Mouse (Mus musculus): ENCODE results near the gene Usp12. TPM values are rescaled to one million over a fixed set of nuclear protein-coding genes. Genes with fewer than 3 reads are reported as not detected.

Gene Usp12
- total RNA-seq (2014; fragmentation: Nextera tagmentation) (24.1 and 28.8 TPM in 2 replicates), total RNA-seq (2017) (24.0 and 27.7 TPM in 2 replicates), polyA plus RNA-seq (2012) (6.7 and 9.1 TPM in 2 replicates)

- ATAC-seq (ENCODE audit: extremely low read depth, insufficient number of reproducible peaks, low FRiP score, poor library complexity, severe bottlenecking): peak; percentile 88
- no peak for TF ChIP-seq GATA1 (IDR thresholded peaks at IDR 0.05; ENCODE audit: borderline replicate concordance, low read length)
- no peak for TF ChIP-seq POLR2AphosphoS5 (IDR thresholded peaks at IDR 0.05; ENCODE audit: insufficient replicate concordance, low read depth, low read length)
- TF ChIP-seq CTCF (IDR thresholded peaks at IDR 0.05; ENCODE audit: low read depth, low read length): no peak
- no peak for TF ChIP-seq GATA2 (IDR thresholded peaks at IDR 0.05; ENCODE audit: borderline replicate concordance, low read depth, low read length)
- no peak for TF ChIP-seq TAL1 (conservative IDR thresholded peaks at IDR 0.05; ENCODE audit: low read depth, low read length)
- Histone ChIP-seq H3K27me3 (ENCODE audit: insufficient read depth, low read length) (peaks cover 5% of the 10 kb centered on the region), H3K36me3 (replicated peaks) (peaks cover 17% of the 10 kb centered on the region), H3K4me1 (ENCODE audit: insufficient read depth, low read depth, low read length) (peaks cover 52% of the 10 kb centered on the region), H3K4me3 (ENCODE audit: low read depth, low read length) (peak within 1 kb of the TSS; percentile 84), H3K9me3 (replicated peaks) (no peaks in the 10 kb centered on the region)
- DNase-seq (ENCODE audit: low spot score): peak; percentile 96
These were observed at the start of gene Usp12 for GRCm38 (mm10) chr5:146794853-146795252. TSS of gene Usp12 (minus strand) at chr5:146795006.

DNA sequence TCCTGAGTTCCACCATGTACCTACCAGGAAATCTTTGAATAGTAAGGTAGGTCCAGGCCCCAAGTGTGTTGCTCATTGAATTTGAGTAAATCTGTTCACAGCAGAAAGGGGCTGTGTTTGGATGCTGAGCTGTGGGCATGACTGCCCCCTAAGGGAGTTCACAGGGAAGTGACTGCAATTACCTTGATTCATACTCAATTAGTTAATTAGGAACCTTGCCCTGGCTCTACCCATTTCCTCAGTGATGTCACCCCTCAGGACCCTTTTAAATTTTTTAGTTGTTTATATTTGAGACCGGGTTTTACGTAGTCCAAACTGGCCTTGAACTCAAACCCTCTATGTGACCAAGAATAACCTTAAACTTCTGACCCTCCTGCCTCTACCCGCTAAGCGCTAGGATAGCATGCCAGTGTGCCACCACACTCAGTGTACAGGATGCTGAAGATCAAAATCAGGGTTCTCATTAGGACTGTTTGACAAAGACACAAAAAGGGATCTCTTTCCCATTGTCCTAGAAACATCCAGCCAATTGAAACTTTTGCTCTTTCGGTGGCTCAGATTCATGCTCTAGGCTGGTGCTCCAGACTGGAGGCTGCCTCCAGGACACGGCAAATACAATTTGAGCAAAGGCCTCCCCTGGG, 49.6 kb upstream of the Usp12 start:
- Histone ChIP-seq H3K4me3 (ENCODE audit: low read depth, low read length) (peak overlapping the region; percentile 93), H3K9me3 (replicated peaks) (no peaks in the 10 kb centered on the region), H3K36me3 (replicated peaks) (peaks cover 26% of the 10 kb centered on the region), H3K4me1 (ENCODE audit: insufficient read depth, low read depth, low read length) (peaks cover 47% of the 10 kb centered on the region), H3K27me3 (ENCODE audit: insufficient read depth, low read length) (peaks cover 3% of the 10 kb centered on the region; the same call in 1 of the 2 replicates)
- no peak for TF ChIP-seq TAL1 (conservative IDR thresholded peaks at IDR 0.05; ENCODE audit: low read depth, low read length)
- no peak for TF ChIP-seq CTCF (IDR thresholded peaks at IDR 0.05; ENCODE audit: low read depth, low read length)
- no peak for TF ChIP-seq POLR2AphosphoS5 (IDR thresholded peaks at IDR 0.05; ENCODE audit: insufficient replicate concordance, low read depth, low read length)
- no peak for TF ChIP-seq GATA1 (IDR thresholded peaks at IDR 0.05; ENCODE audit: borderline replicate concordance, low read length)
- ATAC-seq (ENCODE audit: extremely low read depth, insufficient number of reproducible peaks, low FRiP score, poor library complexity, severe bottlenecking): no peak
- DNase-seq (ENCODE audit: low spot score): no peak

DNA sequence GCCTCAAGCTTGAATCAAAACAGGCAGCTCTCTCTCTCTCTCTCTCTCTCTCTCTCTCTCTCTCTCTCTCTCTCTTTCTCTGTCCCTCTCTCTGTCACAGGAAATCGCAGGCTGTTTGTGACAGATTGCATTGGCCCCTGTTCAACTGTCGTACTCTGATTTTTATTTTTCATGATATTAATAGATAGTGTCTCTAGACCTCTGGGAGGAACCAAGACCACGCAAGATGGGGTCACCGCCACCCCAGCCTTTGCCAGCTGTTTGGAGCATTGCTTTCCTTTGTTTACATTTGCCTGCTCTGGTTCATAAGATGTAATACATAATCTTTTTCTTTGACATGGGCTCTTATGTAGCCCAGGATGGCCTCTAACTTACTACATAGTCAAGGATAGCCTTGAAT, 47.2 kb upstream of the Usp12 start:
- H3K36me3 ChIP-seq (replicated peaks): peaks cover 41% of the 10 kb centered on the region
- peaks cover 3% of the 10 kb centered on the region; the same call in 1 of the 2 replicates for H3K27me3 ChIP-seq (ENCODE audit: insufficient read depth, low read length)
- H3K9me3 ChIP-seq (replicated peaks): no peaks in the 10 kb centered on the region
- DNase-seq (ENCODE audit: low spot score) (no peak), ATAC-seq (ENCODE audit: extremely low read depth, insufficient number of reproducible peaks, low FRiP score, poor library complexity, severe bottlenecking) (no peak)
- no peak overlapping the region for H3K4me3 ChIP-seq (ENCODE audit: low read depth, low read length)
- peaks cover 53% of the 10 kb centered on the region for H3K4me1 ChIP-seq (ENCODE audit: insufficient read depth, low read depth, low read length)
- TF ChIP-seq TAL1 (conservative IDR thresholded peaks at IDR 0.05; ENCODE audit: low read depth, low read length) (no peak), CTCF (IDR thresholded peaks at IDR 0.05; ENCODE audit: low read depth, low read length) (no peak), GATA1 (IDR thresholded peaks at IDR 0.05; ENCODE audit: borderline replicate concordance, low read length) (no peak)

DNA sequence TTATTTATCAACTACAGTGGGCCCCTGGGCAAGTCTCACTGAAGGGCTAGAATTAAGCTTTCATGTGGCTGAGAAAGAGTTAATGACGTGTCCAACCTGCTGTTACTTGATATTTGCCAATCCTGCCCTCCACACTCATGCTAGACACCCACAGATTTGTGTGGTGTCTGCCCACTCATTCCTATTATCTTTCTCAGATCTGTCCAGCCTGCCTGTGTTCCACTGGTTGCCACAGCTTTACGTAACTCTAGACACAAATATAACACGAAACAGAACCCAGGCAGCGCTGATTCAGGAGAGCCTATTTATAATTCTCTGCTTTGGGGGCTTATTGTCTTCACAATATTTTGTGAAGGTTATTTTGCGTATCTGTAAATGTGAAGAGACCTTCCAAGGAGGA, 46.5 kb upstream of the Usp12 start:
- ATAC-seq (ENCODE audit: extremely low read depth, insufficient number of reproducible peaks, low FRiP score, poor library complexity, severe bottlenecking) (no peak), DNase-seq (ENCODE audit: low spot score) (no peak)
- TF ChIP-seq POLR2AphosphoS5 (IDR thresholded peaks at IDR 0.05; ENCODE audit: insufficient replicate concordance, low read depth, low read length): no peak
- TF ChIP-seq GATA2 (IDR thresholded peaks at IDR 0.05; ENCODE audit: borderline replicate concordance, low read depth, low read length): no peak
- TF ChIP-seq TAL1 (conservative IDR thresholded peaks at IDR 0.05; ENCODE audit: low read depth, low read length): no peak
- TF ChIP-seq GATA1 (IDR thresholded peaks at IDR 0.05; ENCODE audit: borderline replicate concordance, low read length): no peak
- TF ChIP-seq CTCF (IDR thresholded peaks at IDR 0.05; ENCODE audit: low read depth, low read length): no peak
- Histone ChIP-seq H3K4me3 (ENCODE audit: low read depth, low read length) (no peak overlapping the region), H3K36me3 (replicated peaks) (peaks cover 43% of the 10 kb centered on the region), H3K27me3 (ENCODE audit: insufficient read depth, low read length) (peaks cover 3% of the 10 kb centered on the region; the same call in 1 of the 2 replicates), H3K4me1 (ENCODE audit: insufficient read depth, low read depth, low read length) (peaks cover 54% of the 10 kb centered on the region), H3K9me3 (replicated peaks) (no peaks in the 10 kb centered on the region)

DNA sequence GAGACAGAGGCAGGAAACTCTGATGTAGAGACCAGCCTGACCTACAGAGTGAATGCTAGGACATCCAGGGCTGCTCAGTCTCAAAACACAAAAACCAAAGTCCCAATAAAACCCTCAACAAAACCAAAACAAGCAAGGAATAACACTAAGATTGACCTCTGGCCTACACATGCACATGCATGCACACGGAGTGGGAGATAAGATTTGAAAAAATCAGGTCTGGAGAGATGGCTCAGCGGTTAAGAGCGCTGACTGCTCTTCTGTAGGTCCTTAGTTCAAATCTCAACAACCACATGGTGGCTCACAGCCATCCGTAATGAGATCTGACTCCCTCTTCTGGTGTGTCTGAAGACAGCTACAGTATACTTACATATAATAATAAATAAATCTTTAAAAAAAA, 45.6 kb upstream of the Usp12 start:
- no peak for TF ChIP-seq GATA1 (IDR thresholded peaks at IDR 0.05; ENCODE audit: borderline replicate concordance, low read length)
- TF ChIP-seq CTCF (IDR thresholded peaks at IDR 0.05; ENCODE audit: low read depth, low read length): no peak
- no peak for TF ChIP-seq POLR2AphosphoS5 (IDR thresholded peaks at IDR 0.05; ENCODE audit: insufficient replicate concordance, low read depth, low read length)
- Histone ChIP-seq H3K4me1 (ENCODE audit: insufficient read depth, low read depth, low read length) (peaks cover 54% of the 10 kb centered on the region), H3K9me3 (replicated peaks) (no peaks in the 10 kb centered on the region), H3K27me3 (ENCODE audit: insufficient read depth, low read length) (peaks cover 3% of the 10 kb centered on the region; the same call in 1 of the 2 replicates), H3K36me3 (replicated peaks) (peaks cover 49% of the 10 kb centered on the region), H3K4me3 (ENCODE audit: low read depth, low read length) (no peak overlapping the region)
- ATAC-seq (ENCODE audit: extremely low read depth, insufficient number of reproducible peaks, low FRiP score, poor library complexity, severe bottlenecking) (no peak), DNase-seq (ENCODE audit: low spot score) (no peak)

GRCm38 (mm10) chr5:146839760-146840159, 45.0 kb upstream of the Usp12 start:
- no peak overlapping the region for H3K4me3 ChIP-seq (ENCODE audit: low read depth, low read length)
- ATAC-seq (ENCODE audit: extremely low read depth, insufficient number of reproducible peaks, low FRiP score, poor library complexity, severe bottlenecking) (no peak), DNase-seq (ENCODE audit: low spot score) (no peak)
- H3K27me3 ChIP-seq (ENCODE audit: insufficient read depth, low read length): no peaks in the 10 kb centered on the region
- H3K36me3 ChIP-seq (replicated peaks): peaks cover 56% of the 10 kb centered on the region
- no peaks in the 10 kb centered on the region for H3K9me3 ChIP-seq (replicated peaks)
- H3K4me1 ChIP-seq (ENCODE audit: insufficient read depth, low read depth, low read length): peaks cover 54% of the 10 kb centered on the region
- TF ChIP-seq GATA1 (IDR thresholded peaks at IDR 0.05; ENCODE audit: borderline replicate concordance, low read length): no peak
- TF ChIP-seq GATA2 (IDR thresholded peaks at IDR 0.05; ENCODE audit: borderline replicate concordance, low read depth, low read length): no peak
- no peak for TF ChIP-seq TAL1 (conservative IDR thresholded peaks at IDR 0.05; ENCODE audit: low read depth, low read length)
- TF ChIP-seq POLR2AphosphoS5 (IDR thresholded peaks at IDR 0.05; ENCODE audit: insufficient replicate concordance, low read depth, low read length): no peak
- TF ChIP-seq CTCF (IDR thresholded peaks at IDR 0.05; ENCODE audit: low read depth, low read length): no peak

All from G1E (cell line).